Mouse (Mus musculus) liver, embryonic 14.5 days (tissue): Measurements from ENCODE around the gene Dnm3. TPM values are rescaled to one million over a fixed set of nuclear protein-coding genes. Genes with fewer than 3 reads are reported as not detected.

ENCODE experiments used
- ATAC-seq: fragments of 200-750 bp; cut with Nextera tagmentation; 2 replicates; pipeline ENCODE4 v1.8.0; 2017; ENCODE audit warnings: moderate number of reproducible peaks, mild to moderate bottlenecking, moderate library complexity; ENCODE audit not compliant: insufficient read depth
- DNase-seq, 3 experiments: peaks; one replicate each; pipeline ENCODE4 v3.0.0-alpha.2; 2012 to 2013; ENCODE audit warnings: low read depth in 3 of 3, low spot score in 3 of 3
- H3K27ac ChIP-seq: fragments of 300-500 bp; sonication (generic); 2 replicates; pipeline ENCODE4 v1.5.1; 2014; ENCODE audit warnings: moderate library complexity, mild to moderate bottlenecking, control low read depth, inconsistent platforms
- H3K27me3 ChIP-seq: fragments of 300-500 bp; sonication (generic); 2 replicates; pipeline ENCODE4 v1.6.1; 2014; ENCODE audit warnings: mild to moderate bottlenecking, low read length, moderate library complexity; ENCODE audit not compliant: control insufficient read depth, insufficient read depth
- H3K36me3 ChIP-seq: fragments of 300-500 bp; sonication (generic); replicated peaks from 2 replicates; pipeline ENCODE4 v1.6.1; 2014; ENCODE audit warnings: low read depth; ENCODE audit not compliant: control insufficient read depth, insufficient read depth
- H3K4me1 ChIP-seq, 2 experiments: fragments of 200-500 bp in 1 of 2; fragments of 300-500 bp in 1 of 2; sonication (generic) in 1 of 2; replicated peaks; 2 replicates each; pipeline ENCODE4 v1.6.1; 2012 to 2014; ENCODE audit warnings: antibody characterized with exemption in 1 of 2, inconsistent platforms in 1 of 2, low read length in 1 of 2; ENCODE audit not compliant: control insufficient read depth in 2 of 2, insufficient read depth in 2 of 2
- H3K4me2 ChIP-seq: fragments of 300-500 bp; sonication (generic); 2 replicates; pipeline ENCODE4 v1.6.1; 2014; ENCODE audit warnings: low read depth, mild to moderate bottlenecking, control low read depth, moderate library complexity
- H3K4me3 ChIP-seq, 2 experiments: fragments of 200-500 bp in 1 of 2; fragments of 300-500 bp in 1 of 2; sonication (generic) in 1 of 2; 2 replicates each; pipeline ENCODE4 v1.5.1; 2012 to 2014; ENCODE audit warnings: low read depth in 2 of 2, low read length in 2 of 2, mild to moderate bottlenecking in 2 of 2, control low read depth in 1 of 2, inconsistent platforms in 1 of 2, moderate library complexity in 1 of 2; ENCODE audit not compliant: insufficient read depth in 1 of 2
- H3K9ac ChIP-seq: fragments of 300-500 bp; sonication (generic); replicated peaks from 2 replicates; pipeline ENCODE4 v1.6.1; 2014; ENCODE audit warnings: mild to moderate bottlenecking, control low read depth, moderate library complexity
- H3K9me3 ChIP-seq: fragments of 300-500 bp; sonication (generic); 2 replicates; pipeline ENCODE4 v1.6.1; 2016; ENCODE audit warnings: low read length, mixed read lengths; ENCODE audit not compliant: control insufficient read depth
- CTCF ChIP-seq: IDR thresholded peaks from 2 replicates; pipeline ENCODE4 v1.5.1; 2016; ENCODE audit warnings: antibody characterized with exemption, low read depth, control low read depth
- EP300 ChIP-seq: IDR thresholded peaks from 2 replicates; pipeline ENCODE4 v1.6.1; 2016; ENCODE audit warnings: antibody characterized with exemption, low read depth
- WGBS: fragments of 180-500 bp; shearing (Covaris S2); extraction: QIAGEN DNeasy Blood & Tissue Kit; methylation state at CpG from one replicate; pipeline ENCODE4 v1.1.7; 2014; ENCODE audit not compliant: insufficient replicate concordance; 5-methylcytosine and 5-hydroxymethylcytosine counted together
- polyA plus RNA-seq, 2 experiments: library from polyadenylated mRNA; depleted of rRNA in 1 of 2; stranded (reverse) in 1 of 2; unstranded in 1 of 2; fragments of >200 nt; fragmentation: Nextera tagmentation in 1 of 2; extraction: Ambion mirVana in 1 of 2; gene quantifications; 2 replicates each; pipeline versions ENCODE4 v1.2.1 to v1.2.3; 2012 to 2014

Dnm3 gene
- polyA plus RNA-seq, 2 experiments, result 0.61 to 0.96 TPM

DNA sequence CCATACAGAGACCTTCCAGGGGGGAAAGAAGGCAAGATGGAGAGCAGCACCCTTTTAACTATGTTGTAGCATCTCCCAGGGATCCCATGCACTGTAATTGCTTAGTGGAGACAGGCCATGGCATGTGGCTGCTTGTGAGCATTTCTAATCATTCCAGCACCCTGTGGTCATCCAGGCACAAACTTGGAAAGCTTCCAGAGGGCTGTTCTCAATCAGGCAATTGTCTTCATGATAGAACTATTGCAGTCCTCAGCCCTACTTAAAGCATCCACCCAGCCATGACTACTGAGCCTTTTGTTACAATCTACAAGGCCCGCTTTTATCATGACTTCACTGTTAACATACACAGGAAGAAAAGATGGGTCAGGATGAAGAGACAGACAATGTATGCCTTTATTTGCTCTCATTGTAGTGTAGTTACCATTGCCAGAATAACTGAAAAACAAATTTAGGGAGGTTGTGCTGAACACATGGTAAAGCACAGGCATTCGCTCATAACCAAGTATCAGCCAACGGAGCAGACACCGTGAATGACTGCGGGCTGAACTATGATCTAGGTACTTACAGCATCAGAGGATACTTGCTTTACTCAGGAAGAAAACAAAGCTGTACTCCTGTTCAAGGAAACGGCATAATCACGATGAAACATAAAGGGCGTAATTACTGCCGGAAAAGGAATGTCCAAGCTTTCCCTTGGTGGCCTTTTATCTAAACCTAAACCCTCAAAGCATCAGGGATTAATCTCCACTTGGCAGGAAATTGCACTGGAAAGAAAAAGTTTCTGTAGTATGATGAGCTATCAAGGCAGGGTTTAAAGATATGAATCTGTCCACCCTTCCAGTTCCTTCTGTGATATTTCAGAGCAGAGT, 280.8 kb downstream of the Dnm3 start:
- ATAC-seq (no peak), DNase-seq (no peak)
- Histone ChIP-seq H3K4me1 (no peaks in the 10 kb centered on the region), H3K9me3 (no peaks in the 10 kb centered on the region), H3K4me2 (no peak overlapping the region), H3K27me3 (no peaks in the 10 kb centered on the region), H3K9ac (no peak overlapping the region), H3K36me3 (no peaks in the 10 kb centered on the region), H3K27ac (no peak overlapping the region), H3K4me3 (no peak overlapping the region)
- no peak for TF ChIP-seq CTCF
- TF ChIP-seq EP300, result no peak
- WGBS, result 76% methylated on average over 9 of the region's 9 CpGs

DNA sequence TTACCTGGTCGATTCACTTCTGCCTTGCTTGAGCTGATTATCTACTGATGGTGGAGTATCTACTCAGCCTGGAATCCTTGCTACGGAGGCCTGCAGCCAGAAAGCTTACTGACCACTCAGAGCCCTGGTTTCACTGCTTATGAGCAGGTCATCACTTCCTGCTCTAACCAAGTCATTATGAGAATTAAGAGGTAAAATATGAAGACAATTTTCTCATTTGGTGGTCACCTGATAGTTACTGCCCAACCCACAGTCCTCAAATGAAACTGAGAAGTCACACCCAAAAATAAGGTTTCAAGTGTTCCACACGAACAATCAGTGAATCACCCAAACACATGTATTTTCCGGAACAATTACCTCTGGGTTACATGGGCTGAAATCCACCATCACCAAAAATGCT, 289.1 kb downstream of the Dnm3 start:
- no peak overlapping the region for H3K27ac ChIP-seq
- no peaks in the 10 kb centered on the region for H3K27me3 ChIP-seq
- H3K36me3 ChIP-seq, result no peaks in the 10 kb centered on the region
- H3K9ac ChIP-seq, result no peak overlapping the region
- no peak overlapping the region for H3K4me2 ChIP-seq
- no peak for TF ChIP-seq CTCF
- TF ChIP-seq EP300, result no peak
- H3K4me1 ChIP-seq, result no peaks in the 10 kb centered on the region
- DNase-seq (no peak), ATAC-seq (no peak)
- WGBS, result 53% methylated on average over 4 of the region's 4 CpGs
- H3K9me3 ChIP-seq, result no peaks in the 10 kb centered on the region
- H3K4me3 ChIP-seq, result no peak overlapping the region

DNA sequence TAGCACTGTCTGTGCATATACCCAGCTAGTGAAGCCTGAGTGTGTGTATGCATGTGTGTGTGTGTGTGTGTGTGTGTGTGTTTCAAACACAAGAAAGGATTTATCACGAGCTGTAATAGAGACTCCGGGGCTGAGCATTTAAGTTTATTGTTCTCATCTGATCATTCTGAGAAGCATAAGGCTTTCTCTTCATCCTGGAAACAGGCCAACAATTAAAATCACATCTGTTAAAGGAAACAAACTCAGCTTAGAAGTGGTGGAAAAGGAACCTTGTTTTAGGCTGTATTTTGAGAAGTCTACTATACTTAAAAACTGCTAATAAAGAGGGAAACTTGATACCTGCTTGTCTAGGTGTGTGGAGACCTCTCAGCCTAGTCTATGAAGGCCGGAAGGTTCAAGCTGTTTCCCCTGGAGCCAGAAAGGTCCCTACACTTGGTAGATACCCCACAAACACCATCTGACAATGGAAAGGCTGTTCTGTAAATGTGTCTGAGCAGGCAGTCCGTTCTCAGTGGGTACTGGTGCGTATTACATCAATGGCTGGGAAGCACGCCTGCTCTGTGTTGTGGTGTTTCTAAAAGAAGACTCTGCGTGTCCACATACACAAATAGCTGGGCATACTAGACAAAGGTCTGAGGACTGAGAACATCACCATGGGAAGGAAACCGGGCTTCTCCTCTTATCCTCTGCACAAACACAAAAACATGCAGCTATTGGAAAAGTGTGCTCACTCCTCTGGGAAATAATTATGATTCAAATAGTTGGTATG, 290.3 kb downstream of the Dnm3 start:
- H3K4me3 ChIP-seq, result no peak overlapping the region
- no peak overlapping the region for H3K9ac ChIP-seq
- H3K36me3 ChIP-seq, result no peaks in the 10 kb centered on the region
- WGBS, result 61% methylated on average over 8 of the region's 8 CpGs
- ATAC-seq (no peak), DNase-seq (no peak)
- no peak for TF ChIP-seq EP300
- TF ChIP-seq CTCF, result no peak
- no peaks in the 10 kb centered on the region for H3K9me3 ChIP-seq
- no peaks in the 10 kb centered on the region for H3K27me3 ChIP-seq
- no peak overlapping the region for H3K27ac ChIP-seq
- no peak overlapping the region for H3K4me2 ChIP-seq
- no peaks in the 10 kb centered on the region for H3K4me1 ChIP-seq

DNA sequence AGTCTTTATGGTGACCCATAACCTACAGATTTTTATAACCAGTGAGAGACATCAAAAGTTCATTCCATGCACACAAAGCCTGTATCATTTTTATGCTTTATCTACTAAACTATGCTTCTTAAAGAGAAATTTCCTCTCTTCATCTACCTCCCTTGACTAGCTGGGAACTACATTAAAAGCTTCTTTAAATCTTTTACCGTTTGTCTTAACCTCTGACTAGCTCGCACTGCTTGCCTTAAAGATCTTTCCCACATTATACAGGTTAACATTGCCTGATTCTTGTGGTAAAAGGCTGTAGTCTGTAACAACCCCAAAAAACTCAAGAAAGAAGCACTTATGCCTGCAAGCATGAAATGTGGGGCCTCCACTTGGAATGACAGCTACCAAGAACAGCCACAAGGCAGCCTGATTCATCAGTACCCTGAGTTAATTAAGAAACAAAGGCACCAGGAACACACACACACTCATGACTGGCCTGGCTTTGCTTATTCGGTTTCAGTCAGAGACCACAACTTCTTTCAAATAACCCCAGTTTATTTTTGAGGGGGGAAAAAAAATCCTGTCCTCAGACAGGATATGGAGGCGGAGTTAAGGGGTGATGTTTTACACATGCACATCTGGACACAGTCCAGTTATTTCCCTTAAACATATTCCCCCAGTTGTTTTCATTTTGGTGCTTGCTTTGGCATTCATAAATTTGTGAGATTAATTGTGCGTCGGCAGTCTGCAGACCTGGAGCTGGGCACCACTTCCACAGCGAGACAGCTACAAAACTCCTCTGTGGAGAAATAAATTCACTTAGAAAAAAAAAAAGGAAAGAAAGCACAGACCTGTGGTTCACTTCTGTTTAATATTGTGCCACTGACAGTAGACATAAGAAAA, 291.1 kb downstream of the Dnm3 start:
- no peak overlapping the region for H3K4me2 ChIP-seq
- no peak for ATAC-seq

More for the DNA sequence above, 291.1 kb downstream of the Dnm3 start:
- Histone ChIP-seq H3K9me3 (no peaks in the 10 kb centered on the region), H3K4me1 (no peaks in the 10 kb centered on the region), H3K27ac (no peak overlapping the region), H3K27me3 (no peaks in the 10 kb centered on the region), H3K36me3 (no peaks in the 10 kb centered on the region), H3K4me3 (no peak overlapping the region), H3K9ac (no peak overlapping the region)
- TF ChIP-seq EP300 (no peak), CTCF (no peak)
- 53% methylated on average over 7 of the region's 7 CpGs for WGBS
- DNase-seq, result peak in 1 of 3 experiments; percentile 9
